Mouse (Mus musculus) NIH3T3 (cell line): ENCODE results near the gene Pdcd1.
A peak's percentile ranks its signal among the peaks of the same experiment; 100 is the strongest.
"Not testable (repeated sequence)": the region's sequence is repeated elsewhere in the genome, so short reads cannot be mapped to it uniquely, and the experiment has no call there.

Experiments used
- DNase-seq: peaks from one replicate; pipeline ENCODE4 v3.0.0-alpha.2; 2012; ENCODE audit warnings: low read depth

The Pdcd1 gene

DNA sequence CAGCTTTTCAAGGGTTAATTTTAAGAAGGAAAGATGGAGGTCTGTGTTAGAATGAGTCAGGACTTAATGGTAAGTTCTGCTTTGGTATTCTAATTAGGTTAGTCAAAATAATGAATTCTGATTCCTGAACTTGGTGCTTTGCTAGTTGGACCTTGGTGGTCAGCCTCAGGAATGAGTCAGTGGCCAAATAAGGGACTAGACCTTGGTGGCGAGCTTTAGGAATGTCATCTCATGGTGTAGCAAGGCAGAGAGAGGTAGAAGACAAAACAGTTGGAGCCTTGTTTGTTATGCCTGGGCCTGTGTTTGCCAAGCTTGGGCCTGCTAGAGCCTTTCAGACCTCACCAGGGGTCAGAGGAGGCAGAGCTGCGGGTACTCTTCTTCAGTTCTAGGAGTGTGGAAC lies 23.6 kb downstream of the Pdcd1 start:
- no peak for DNase-seq

DNA sequence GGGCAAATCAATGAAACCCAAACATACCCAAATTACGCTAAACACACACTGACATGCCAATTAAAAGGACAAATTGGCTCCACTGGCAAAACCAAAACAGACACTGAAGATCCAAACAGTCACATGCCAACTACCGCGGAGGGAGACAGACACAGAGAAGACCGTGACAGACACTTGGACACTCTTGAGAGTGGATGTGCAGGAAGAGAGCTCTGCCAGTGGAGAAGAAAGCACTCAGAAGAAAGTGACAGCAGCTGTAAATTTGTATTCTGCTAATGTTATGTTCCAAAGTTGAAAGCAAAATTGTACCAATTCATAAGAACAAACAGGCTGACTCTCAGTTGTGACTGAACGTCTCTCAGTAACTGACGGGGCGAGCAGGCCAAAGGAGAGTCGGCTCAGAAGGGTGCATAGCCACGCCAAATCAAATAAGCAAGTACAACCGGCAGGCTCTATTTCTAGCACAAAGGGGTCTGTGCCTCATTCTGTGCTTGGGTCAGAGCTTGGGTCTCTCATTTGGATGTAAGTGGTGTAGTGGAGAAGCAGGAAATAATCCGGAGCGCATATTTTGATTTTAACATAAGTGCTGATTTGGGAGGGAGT lies 24.7 kb downstream of the Pdcd1 start:
- no peak for DNase-seq

DNA sequence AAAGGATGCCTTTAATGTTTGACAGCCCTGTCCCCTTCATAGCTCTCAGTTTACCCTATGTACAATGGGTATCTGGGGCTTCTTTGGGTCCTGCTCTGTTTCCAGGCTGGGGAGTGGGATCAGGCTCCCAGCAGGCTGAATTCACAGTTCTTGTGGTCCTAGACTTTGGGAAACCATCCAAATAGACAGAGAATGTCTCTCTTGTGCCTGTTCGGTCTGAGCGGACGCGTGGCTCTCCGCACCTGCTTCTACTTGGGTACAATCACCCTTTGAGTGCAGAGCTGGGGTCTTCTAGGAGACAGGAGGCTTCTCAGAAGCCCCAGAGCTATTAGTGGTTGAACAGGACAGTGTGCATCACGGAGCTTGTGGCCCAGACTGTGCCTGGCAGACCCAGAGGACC lies 32.2 kb downstream of the Pdcd1 start, which contains the start of gene Neu4:
Neu4 (plus strand) TSS at position 301 of the 400 bp plus-strand sequence.
- DNase-seq, result no peak

DNA sequence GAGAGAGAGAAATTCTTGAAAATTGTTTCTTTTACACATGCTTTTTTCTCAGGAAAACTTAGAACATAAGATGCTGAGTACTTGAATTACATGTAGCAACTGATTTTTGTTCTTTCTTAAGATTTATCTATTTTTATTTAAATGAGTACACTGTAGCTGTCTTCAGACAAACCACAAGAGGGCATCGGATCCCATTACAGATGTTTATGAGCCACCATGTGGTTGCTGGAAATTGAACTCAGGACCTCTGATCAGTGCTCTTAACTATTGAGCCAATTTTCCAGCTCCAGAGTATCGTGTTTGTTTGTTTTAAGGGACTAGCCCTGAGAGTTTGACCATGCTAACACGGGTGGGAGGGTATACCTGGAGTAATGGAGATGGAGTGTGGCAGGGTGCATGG lies 40.7 kb downstream of the Pdcd1 start:
- DNase-seq, result peak; percentile 25

DNA sequence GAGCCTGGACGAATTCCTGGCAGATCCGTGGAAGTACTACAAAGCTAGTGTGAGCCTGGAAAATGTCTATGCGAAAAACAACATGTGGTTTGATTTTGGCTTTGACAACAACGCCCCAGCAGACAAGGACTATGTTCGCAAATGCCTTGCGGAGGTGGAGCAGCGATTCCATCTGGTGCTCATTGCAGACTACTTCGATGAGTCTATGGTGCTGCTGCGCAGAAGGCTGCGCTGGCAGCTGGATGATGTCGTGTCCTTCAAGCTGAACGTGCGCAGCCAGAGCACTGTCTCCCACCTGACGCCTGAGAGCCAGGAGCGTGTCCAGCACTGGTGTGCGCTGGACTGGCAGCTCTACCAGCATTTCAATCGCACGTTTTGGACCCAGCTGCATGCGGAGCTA lies 43.5 kb downstream of the Pdcd1 start:
- DNase-seq, result not testable (repeated sequence)

DNA sequence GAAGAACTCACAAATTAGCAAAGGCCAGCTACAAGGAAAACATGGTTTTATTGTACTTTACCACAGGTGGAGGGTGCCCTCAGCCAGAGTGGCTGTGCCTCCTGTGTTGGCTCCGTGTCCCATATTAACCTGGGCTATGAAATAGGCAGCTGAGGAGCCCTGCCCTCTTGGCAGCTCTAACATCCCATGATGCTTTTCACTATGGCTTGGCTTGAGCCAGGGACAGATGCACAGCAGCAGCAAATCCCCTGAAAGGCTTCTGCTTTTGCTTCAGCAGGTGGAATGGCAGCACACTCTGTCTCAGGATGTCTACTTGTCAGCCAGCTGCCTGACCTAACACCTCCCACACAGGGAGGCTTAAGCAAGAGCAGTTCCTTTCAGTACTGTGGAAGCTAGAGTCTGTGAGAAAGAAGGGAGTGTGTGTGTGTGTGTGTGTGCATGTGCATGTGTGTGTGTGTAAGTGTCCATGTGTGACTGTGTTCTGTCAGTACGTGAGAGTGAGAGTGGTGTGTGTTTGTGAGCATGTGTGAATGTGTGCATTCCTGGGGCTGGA lies 46.3 kb downstream of the Pdcd1 start:
- not testable (repeated sequence) for DNase-seq

DNA sequence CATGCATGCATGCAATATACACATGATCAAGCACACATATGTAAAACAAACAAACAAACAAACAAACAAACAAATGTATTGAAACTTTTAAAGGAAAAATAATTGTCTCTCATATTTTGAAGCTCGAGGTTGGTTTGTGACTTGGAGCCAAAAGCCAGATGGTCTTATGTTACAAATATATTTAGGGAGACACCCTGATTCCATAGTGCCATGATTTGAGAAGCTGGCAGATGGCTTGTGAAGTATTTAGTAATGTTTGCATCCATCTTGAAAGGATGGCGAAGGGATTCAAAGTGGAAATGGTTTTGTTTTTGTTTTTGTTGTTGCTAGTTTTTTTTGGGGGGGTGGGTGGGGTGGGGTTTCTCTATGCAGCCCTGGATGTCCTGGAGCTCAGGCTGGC lies 51.3 kb downstream of the Pdcd1 start:
- DNase-seq, result no peak

DNA sequence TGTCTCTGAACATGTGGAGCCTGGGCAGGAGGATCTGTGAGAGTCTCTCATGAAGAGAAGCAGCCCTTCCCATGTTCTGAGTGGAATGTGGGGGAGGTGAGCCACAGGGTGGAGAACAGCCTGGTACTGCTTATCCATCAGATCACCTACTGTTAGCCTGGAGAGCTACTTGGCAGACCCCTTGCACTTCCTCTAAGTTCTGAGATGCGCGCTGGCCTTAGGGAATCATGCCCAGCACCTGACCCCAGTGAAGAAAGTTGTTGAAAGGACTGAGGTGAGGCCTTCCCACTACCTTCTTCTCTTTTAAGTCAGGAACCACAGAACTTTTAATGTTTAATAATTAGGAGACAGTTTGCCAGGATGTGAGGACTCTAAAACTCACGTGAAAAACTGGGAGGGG lies 60.9 kb downstream of the Pdcd1 start:
- not testable (repeated sequence) for DNase-seq

DNA sequence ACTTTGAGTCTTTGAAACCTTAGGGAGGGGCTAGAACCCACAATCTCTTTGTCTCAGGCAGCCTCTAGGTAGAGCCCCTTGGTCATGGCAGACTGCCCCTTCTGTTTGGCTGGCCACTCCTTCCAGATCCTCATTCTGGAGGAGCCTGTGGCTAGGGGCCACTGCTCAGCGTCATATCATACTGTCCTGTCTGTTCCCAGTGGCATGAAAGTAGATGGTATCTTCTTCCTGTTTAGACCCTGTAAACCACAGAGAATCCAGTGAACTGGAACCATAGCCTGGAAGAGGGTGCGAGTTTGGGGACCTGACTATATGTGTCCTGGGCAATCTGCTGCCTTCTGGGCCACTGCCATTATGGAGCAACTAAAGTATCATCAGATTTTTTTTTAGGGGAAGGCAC lies 61.3 kb downstream of the Pdcd1 start:
- not testable (repeated sequence) for DNase-seq

DNA sequence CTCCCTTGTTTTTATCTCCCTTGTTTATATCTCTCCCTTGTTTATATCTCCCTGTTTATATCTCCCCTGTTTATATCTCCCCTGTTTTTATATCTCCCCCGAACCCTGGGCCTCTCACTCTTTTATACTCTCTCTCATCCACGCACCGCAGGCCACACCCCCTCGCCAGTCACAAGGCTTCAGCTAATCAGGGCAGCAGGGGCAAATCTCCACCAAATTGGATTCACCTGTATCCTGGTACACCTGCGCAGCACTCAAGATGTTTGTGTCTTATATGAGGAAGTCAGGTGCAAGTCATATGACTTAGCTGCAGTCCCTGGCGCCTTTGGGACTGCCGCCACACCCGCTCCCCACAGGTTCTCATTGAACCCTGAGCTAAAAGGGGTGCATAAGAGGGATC lies 62.1 kb downstream of the Pdcd1 start, which contains the start of gene Gal3st2c:
Gal3st2c (plus strand) TSS at position 301 of the 400 bp plus-strand sequence.
- DNase-seq, result not testable (repeated sequence)

DNA sequence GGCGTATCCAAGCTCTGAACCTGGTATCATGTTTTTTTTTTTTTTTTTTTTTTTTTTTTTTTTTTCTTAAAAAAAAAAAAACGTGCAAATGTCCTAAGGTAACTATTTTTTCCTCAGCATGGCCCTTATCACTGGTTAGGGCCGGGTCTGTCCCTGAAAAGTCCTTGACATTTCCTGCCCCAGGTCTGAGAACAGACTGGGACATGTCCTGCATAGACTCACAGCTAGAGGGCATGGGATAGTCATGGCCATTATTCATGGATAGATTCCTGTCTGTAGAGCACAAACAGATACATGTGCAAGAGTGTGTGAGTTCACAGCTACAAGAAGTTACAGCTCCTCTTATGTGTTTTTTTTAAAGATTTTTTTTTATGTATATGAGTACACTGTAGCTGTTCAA lies 63.6 kb downstream of the Pdcd1 start:
- DNase-seq, result no peak
